ENCODE assay signal across 31 mouse cellular contexts in genomic region chr5:143666015-143666414, GRCm38 (mm10). TPM values are rescaled to one million over a fixed set of nuclear protein-coding genes. Genes with fewer than 3 reads are reported as not detected.
DNase-seq lines count a peak whose midpoint lies in the region; ATAC-seq and TF ChIP-seq lines count a peak whose summit lies in the region.
"Had no signal": no experiment of that assay in that cellular context is flagged by ENCODE, and none has a peak within 500 bp of the region (broad histone marks: within the 10 kb centered on the region; RNA-seq: fewer than 3 reads in every experiment).

No protein-coding gene starts in this region.

- no peak overlapping the region for H3K9ac ChIP-seq in heart, adult 2 months (ENCODE audit: low read depth, low read length)
- no peak overlapping the region for H3K9ac ChIP-seq in liver, embryonic 15.5 days
- H3K9ac ChIP-seq in forebrain, embryonic 14.5 days (ENCODE audit: low read length): no peak overlapping the region
- H3K9ac ChIP-seq: embryonic facial prominence, embryonic 13.5 days; forebrain, embryonic 13.5 days; heart, embryonic 12.5 days; hindbrain, embryonic 12.5 days; intestine, embryonic 15.5 days; lung, embryonic 15.5 days; midbrain, embryonic 15.5 days had no signal

- peak overlapping the region; percentile 44 for H3K27ac ChIP-seq in heart, adult 2 months
- peak overlapping the region; percentile 69; the same call in 1 of the 2 replicates for H3K27ac ChIP-seq in liver, embryonic 15.5 days (replicated peaks)
- H3K27ac ChIP-seq in forebrain, embryonic 14.5 days (ENCODE audit: low read depth, low read length): no peak overlapping the region
- H3K27ac ChIP-seq: embryonic facial prominence, embryonic 13.5 days; forebrain, embryonic 13.5 days; hindbrain, embryonic 12.5 days; hindbrain, postnatal 0 days; intestine, embryonic 15.5 days; kidney, postnatal 0 days; lung, embryonic 15.5 days; midbrain, embryonic 15.5 days had no signal

- DNase-seq in heart, adult 2 months: no peak
- DNase-seq in heart, postnatal 10 days: no peak
- peak; percentile 53 for DNase-seq in liver
- no peak for DNase-seq in left cerebral cortex, adult 8-10 months (ENCODE audit: low spot score in 2 of 2)
- no peak for DNase-seq in lung, postnatal 10 days
- DNase-seq in forebrain, embryonic 14.5 days (ENCODE audit: low spot score): no peak
- DNase-seq in thymus, postnatal 10 days (ENCODE audit: low spot score in 2 of 2): no peak
- DNase-seq: adrenal gland, postnatal 10 days; cerebellum, adult 11-12 months; cerebellum, adult 9-11 months; gastrocnemius, postnatal 25 days; heart, adult 18-20 months; kidney, postnatal 4 days; left cerebral cortex, postnatal 4 days; lung, postnatal 4 days; right cerebral cortex, postnatal 25 days; spleen, adult 18-20 months; thymus, postnatal 36 days had no signal

- WGBS in heart, adult 2 months: 39% methylated on average over 1 of the region's 1 CpGs
- WGBS in liver, embryonic 15.5 days (ENCODE audit: insufficient replicate concordance): 18% methylated on average over 1 of the region's 1 CpGs
- 93% methylated on average over 1 of the region's 1 CpGs for WGBS in forebrain, embryonic 14.5 days

- peak; percentile 82 for ATAC-seq in liver, embryonic 15.5 days (ENCODE audit: insufficient read depth)
- no peak for ATAC-seq in forebrain, embryonic 14.5 days
- ATAC-seq: forebrain, embryonic 13.5 days; hindbrain, postnatal 0 days; intestine, embryonic 15.5 days; midbrain, embryonic 15.5 days; Patski had no signal

- TF ChIP-seq CTCF in heart, adult 2 months (IDR thresholded peaks at IDR 0.05): no peak

- no peak for TF ChIP-seq EP300 in heart, adult 2 months (IDR thresholded peaks at IDR 0.05; ENCODE audit: insufficient read depth, low read depth, low read length)

- 0 out of 2 replicates have a peak overlapping the region, but pooled peaks have one; percentile 8 for H3K4me2 ChIP-seq in liver, embryonic 15.5 days
- H3K4me2 ChIP-seq in forebrain, embryonic 14.5 days (ENCODE audit: low read length): no peak overlapping the region
- H3K4me2 ChIP-seq: embryonic facial prominence, embryonic 13.5 days; forebrain, embryonic 13.5 days; heart, embryonic 12.5 days; hindbrain, embryonic 12.5 days; intestine, embryonic 15.5 days; lung, embryonic 15.5 days; midbrain, embryonic 15.5 days had no signal

- H3K9me3 ChIP-seq in liver, embryonic 15.5 days (replicated peaks): no peaks in the 10 kb centered on the region
- H3K9me3 ChIP-seq in forebrain, embryonic 14.5 days (replicated peaks; ENCODE audit: control insufficient read depth, low read length): no peaks in the 10 kb centered on the region
- H3K9me3 ChIP-seq: embryonic facial prominence, embryonic 13.5 days; forebrain, embryonic 13.5 days; heart, embryonic 12.5 days; hindbrain, embryonic 12.5 days; intestine, embryonic 15.5 days; lung, embryonic 15.5 days; midbrain, embryonic 15.5 days had no signal

- no peaks in the 10 kb centered on the region for H3K27me3 ChIP-seq in heart, adult 2 months (ENCODE audit: control insufficient read depth, insufficient read depth, low read length)
- no peaks in the 10 kb centered on the region for H3K27me3 ChIP-seq in liver, embryonic 15.5 days
- H3K27me3 ChIP-seq in forebrain, embryonic 14.5 days (replicated peaks; ENCODE audit: control insufficient read depth, insufficient read depth, low read length): no peaks in the 10 kb centered on the region
- H3K27me3 ChIP-seq: CH12.LX; embryonic facial prominence, embryonic 13.5 days; forebrain, embryonic 13.5 days; heart, embryonic 12.5 days; hindbrain, embryonic 12.5 days; intestine, embryonic 15.5 days; lung, embryonic 15.5 days; midbrain, embryonic 15.5 days; Patski had no signal

- H3K36me3 ChIP-seq in heart, adult 2 months (ENCODE audit: control insufficient read depth, insufficient read depth, low read length): peaks cover 20% of the 10 kb centered on the region
- peaks cover 7% of the 10 kb centered on the region for H3K36me3 ChIP-seq in liver, embryonic 15.5 days (replicated peaks)
- H3K36me3 ChIP-seq in forebrain, embryonic 14.5 days (ENCODE audit: control insufficient read depth, insufficient read depth, low read length): no peaks in the 10 kb centered on the region
- H3K36me3 ChIP-seq: embryonic facial prominence, embryonic 13.5 days; heart, embryonic 12.5 days; hindbrain, embryonic 12.5 days; intestine, embryonic 15.5 days; lung, embryonic 15.5 days; midbrain, embryonic 15.5 days had no signal

- peaks cover 24% of the 10 kb centered on the region for H3K4me1 ChIP-seq in heart, adult 2 months (ENCODE audit: control insufficient read depth, insufficient read depth, low read length)
- peaks cover 57% of the 10 kb centered on the region for H3K4me1 ChIP-seq in liver, embryonic 15.5 days (replicated peaks)
- no peaks in the 10 kb centered on the region for H3K4me1 ChIP-seq in forebrain, embryonic 14.5 days (ENCODE audit: control insufficient read depth, insufficient read depth, low read length)
- H3K4me1 ChIP-seq: midbrain, embryonic 15.5 days had no signal

- intact Hi-C loops in heart, adult 2 months (cut with DNase I): loop anchor here (5.0 kb wide), 2 partner anchors 44 to 234 kb away; partner anchors contain the start of gene Cyth3
- intact Hi-C loops in heart, postnatal 10 days (cut with DNase I): loop anchor here (5.0 kb wide), 1 partner anchor 99 kb away; no protein-coding TSS in a partner anchor

- H3K79me2 ChIP-seq in heart, adult 2 months (replicated peaks; ENCODE audit: control insufficient read depth, insufficient read depth, low read length): peaks cover 5% of the 10 kb centered on the region

- H3K4me3 ChIP-seq in heart, adult 2 months: no peak overlapping the region
- H3K4me3 ChIP-seq in liver, embryonic 15.5 days (replicated peaks): no peak overlapping the region
- H3K4me3 ChIP-seq in forebrain, embryonic 14.5 days (ENCODE audit: low read depth, low read length): no peak overlapping the region
- H3K4me3 ChIP-seq: embryonic facial prominence, embryonic 13.5 days; erythroblast, embryonic 14.5 days; forebrain, embryonic 13.5 days; heart, embryonic 12.5 days; hindbrain, embryonic 12.5 days; intestine, embryonic 15.5 days; lung, embryonic 15.5 days; midbrain, embryonic 15.5 days had no signal

- no peak for TF ChIP-seq POLR2A in heart, adult 2 months (IDR thresholded peaks at IDR 0.05; ENCODE audit: insufficient read depth, low read depth, low read length)

RNA-seq across cellular contexts. Expression of gene Cyth3, which starts 43.8 kb away (rescaled TPM):
- 10 to 100 TPM; 26.1 to 44.6 TPM for total RNA-seq in heart, adult 2 months (2021)
- 25.1 and 39.2 TPM in 2 replicates for polyA plus RNA-seq in heart, adult 2 months (2012; rRNA removed)
- total RNA-seq in heart, postnatal 10 days (2021): 100 to 1,000 TPM in 1 of 2 experiments, 10 to 100 TPM in 1; 87.2 to 125 TPM
- polyA plus RNA-seq in liver, embryonic 15.5 days (2015; fragmentation: Nextera tagmentation; extraction: Ambion mirVana): 35.7 and 37.5 TPM in 2 replicates
- 10 to 100 TPM; 29.9 to 37.5 (median 32.7) TPM for total RNA-seq in left cerebral cortex, adult 8-10 months (2022)
- polyA plus RNA-seq in forebrain, embryonic 14.5 days (2014; fragmentation: Nextera tagmentation; extraction: Ambion mirVana): 26.1 and 34.1 TPM in 2 replicates
